Mouse (Mus musculus) gastrocnemius, postnatal 14 days (tissue): ENCODE measurements around the gene Plcxd3. TPM values are rescaled to one million over a fixed set of nuclear protein-coding genes. Genes with fewer than 3 reads are reported as not detected.

Source experiments
- DNase-seq: peaks from one replicate; pipeline ENCODE4 v3.0.0; 2021; ENCODE audit warnings: mixed read lengths
- intact Hi-C: fragments of 180-260 bp; cut with DNase I; formaldehyde crosslinking; loops from one replicate; pipeline ENCODE4 v1.15.1; 2025; ENCODE audit warnings: low total_unique reads
- long read RNA-seq, 2 experiments: library from polyadenylated mRNA; stranded (forward); transcript quantifications; one replicate each; pipeline ENCODE4 v2.0.0; 2021
- total RNA-seq, 2 experiments: library from RNA; stranded (reverse); gene quantifications; 2 replicates each; pipeline ENCODE4 v1.2.3; 2021

Gene Plcxd3
- total RNA-seq, result under 1 TPM in 1 of 2 experiments, not detected in 1; 0.27 TPM
- long read RNA-seq, experiment 1, result 0 reads
- long read RNA-seq, experiment 2, result 0 reads

- intact Hi-C loops, result no loop called here
- DNase-seq, result no peak
Measured at GRCm38 (mm10) chr15:4375423-4376220, at the start of gene Plcxd3. TSS of gene Plcxd3 (plus strand) at chr15:4375491.

GRCm38 (mm10) chr15:4331867-4332266 is 43.4 kb upstream of the Plcxd3 start:
- intact Hi-C loops, result no loop called here
- DNase-seq, result no peak

- no peak for DNase-seq
- intact Hi-C loops, result no loop called here
Measured at GRCm38 (mm10) chr15:4341620-4342019, 33.7 kb upstream of the Plcxd3 start.

GRCm38 (mm10) chr15:4348816-4349553 is 26.3 kb upstream of the Plcxd3 start:
- DNase-seq, result no peak
- intact Hi-C loops, result no loop called here

GRCm38 (mm10) chr15:4356397-4356796 is 18.9 kb upstream of the Plcxd3 start:
- no peak for DNase-seq
- intact Hi-C loops, result no loop called here

- no peak for DNase-seq
- intact Hi-C loops, result no loop called here
Measured at GRCm38 (mm10) chr15:4357706-4358105, 17.6 kb upstream of the Plcxd3 start.

- no peak for DNase-seq
- intact Hi-C loops, result no loop called here
Measured at GRCm38 (mm10) chr15:4367801-4368200, 7.5 kb upstream of the Plcxd3 start.

- DNase-seq, result no peak
- intact Hi-C loops, result no loop called here
Measured at GRCm38 (mm10) chr15:4374453-4374990, 769 bp upstream of the Plcxd3 start.

- no peak for DNase-seq
- intact Hi-C loops, result no loop called here
Measured at GRCm38 (mm10) chr15:4375031-4375422, 264 bp upstream of the Plcxd3 start.

GRCm38 (mm10) chr15:4376221-4376631 is 935 bp downstream of the Plcxd3 start:
- intact Hi-C loops, result no loop called here
- DNase-seq, result no peak

- intact Hi-C loops, result no loop called here
- DNase-seq, result no peak
Measured at GRCm38 (mm10) chr15:4378766-4379165, 3.5 kb downstream of the Plcxd3 start.

- intact Hi-C loops, result no loop called here
- DNase-seq, result no peak
Measured at GRCm38 (mm10) chr15:4387774-4388173, 12.5 kb downstream of the Plcxd3 start.

- intact Hi-C loops, result no loop called here
- no peak for DNase-seq
Measured at GRCm38 (mm10) chr15:4400096-4400495, 24.8 kb downstream of the Plcxd3 start.

GRCm38 (mm10) chr15:4411333-4411732 is 36.0 kb downstream of the Plcxd3 start:
- no peak for DNase-seq
- intact Hi-C loops, result no loop called here

GRCm38 (mm10) chr15:4440081-4440480 is 64.8 kb downstream of the Plcxd3 start:
- DNase-seq, result no peak
- intact Hi-C loops, result no loop called here

GRCm38 (mm10) chr15:4496182-4496581 is 120.9 kb downstream of the Plcxd3 start:
- intact Hi-C loops, result no loop called here
- no peak for DNase-seq

GRCm38 (mm10) chr15:4496984-4497383 is 121.7 kb downstream of the Plcxd3 start:
- intact Hi-C loops, result no loop called here

GRCm38 (mm10) chr15:4498036-4498435 is 122.7 kb downstream of the Plcxd3 start:
- intact Hi-C loops, result no loop called here

More at GRCm38 (mm10) chr15:4496984-4497383, 121.7 kb downstream of the Plcxd3 start:
- DNase-seq, result no peak

GRCm38 (mm10) chr15:4503366-4503765 is 128.1 kb downstream of the Plcxd3 start:
- no peak for DNase-seq
- intact Hi-C loops, result no loop called here

More at GRCm38 (mm10) chr15:4498036-4498435, 122.7 kb downstream of the Plcxd3 start:
- no peak for DNase-seq

- intact Hi-C loops, result no loop called here
- DNase-seq, result no peak
Measured at GRCm38 (mm10) chr15:4503826-4504225, 128.5 kb downstream of the Plcxd3 start.
